Mouse (Mus musculus) forebrain, embryonic 10.5 days (tissue): ENCODE results near the gene Pias3. TPM values are rescaled to one million over a fixed set of nuclear protein-coding genes. Genes with fewer than 3 reads are reported as not detected.
"Not testable (repeated sequence)": the region's sequence is repeated elsewhere in the genome, so short reads cannot be mapped to it uniquely, and the experiment has no call there.

Source experiments
- DNase-seq: peaks from one replicate; pipeline ENCODE4 v3.0.0-alpha.2; 2017; ENCODE audit warnings: low spot score; ENCODE audit errors: extremely low spot score
- H3K27ac ChIP-seq: fragments of 300-500 bp; sonication (generic); 2 replicates; pipeline ENCODE4 v1.5.1; 2016; ENCODE audit warnings: mild to moderate bottlenecking
- H3K27me3 ChIP-seq: fragments of 300-500 bp; sonication (generic); 2 replicates; pipeline ENCODE4 v1.6.1; 2016; ENCODE audit warnings: mild to moderate bottlenecking; ENCODE audit not compliant: poor library complexity, severe bottlenecking
- H3K36me3 ChIP-seq: fragments of 300-500 bp; sonication (generic); replicated peaks from 2 replicates; pipeline ENCODE4 v1.6.1; 2016; ENCODE audit warnings: mild to moderate bottlenecking, moderate library complexity
- H3K4me1 ChIP-seq: fragments of 300-500 bp; sonication (generic); 2 replicates; pipeline ENCODE4 v1.6.1; 2016
- H3K4me3 ChIP-seq: fragments of 300-500 bp; sonication (generic); 2 replicates; pipeline ENCODE4 v1.5.1; 2016; ENCODE audit warnings: mild to moderate bottlenecking, moderate library complexity
- H3K9me3 ChIP-seq: fragments of 300-500 bp; sonication (generic); 2 replicates; pipeline ENCODE4 v1.6.1; 2016; ENCODE audit warnings: mild to moderate bottlenecking, moderate library complexity
- WGBS: fragments of 180-500 bp; shearing (Covaris S2); methylation state at CpG from one replicate; pipeline ENCODE4 v1.1.7; 2016; 5-methylcytosine and 5-hydroxymethylcytosine counted together
- polyA plus RNA-seq: library from polyadenylated mRNA; unstranded; fragments of >200 nt; fragmentation: Nextera tagmentation; extraction: Ambion mirVana; gene quantifications from 2 replicates; pipeline ENCODE4 v1.2.1, GENCODE M21; 2016

Gene Pias3
- polyA plus RNA-seq = 45.2 and 49.6 TPM in 2 replicates

DNA sequence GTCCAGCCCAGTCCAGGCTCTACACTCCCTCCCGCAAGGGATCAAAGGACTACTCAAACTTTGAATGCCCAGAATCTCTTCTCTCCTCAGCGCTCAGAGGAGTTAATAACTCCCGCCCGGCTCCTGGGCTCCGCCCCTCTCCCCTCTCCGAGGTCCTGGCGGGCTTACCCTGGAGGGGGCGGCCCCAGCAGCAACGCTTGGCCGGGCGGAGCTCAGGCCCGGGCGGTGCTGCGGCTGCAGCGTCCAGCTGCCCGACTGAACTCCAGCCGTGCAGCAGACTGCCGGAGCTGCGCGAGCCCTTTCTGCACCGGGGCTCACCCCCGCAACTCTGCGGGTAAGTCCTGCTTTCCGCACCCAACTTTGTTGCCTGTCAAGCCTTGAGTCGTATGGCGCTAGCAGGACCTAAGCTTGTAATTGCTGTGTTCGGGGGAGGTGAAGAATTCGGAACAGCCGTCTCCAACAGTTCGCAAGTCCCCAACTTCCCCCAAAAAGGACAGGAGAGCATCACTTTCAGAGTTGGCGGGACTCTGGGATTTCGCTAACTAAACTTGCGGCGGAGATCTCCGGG lies at the start of gene Pias3:
TSS of gene Pias3 (plus strand) at position 187 of the 568 bp plus-strand sequence.
- peak within 1 kb of the TSS; percentile 86 for H3K4me3 ChIP-seq
- peak within 1 kb of the TSS; percentile 98 for H3K27ac ChIP-seq
- H3K4me1 ChIP-seq = peaks cover 54% of the 10 kb centered on the region
- no peaks in the 10 kb centered on the region for H3K9me3 ChIP-seq
- peaks cover 20% of the 10 kb centered on the region for H3K36me3 ChIP-seq
- H3K27me3 ChIP-seq = no peaks in the 10 kb centered on the region
- peak; percentile 84 for DNase-seq
- under 1% methylated on average over 35 of the region's 35 CpGs for WGBS

DNA sequence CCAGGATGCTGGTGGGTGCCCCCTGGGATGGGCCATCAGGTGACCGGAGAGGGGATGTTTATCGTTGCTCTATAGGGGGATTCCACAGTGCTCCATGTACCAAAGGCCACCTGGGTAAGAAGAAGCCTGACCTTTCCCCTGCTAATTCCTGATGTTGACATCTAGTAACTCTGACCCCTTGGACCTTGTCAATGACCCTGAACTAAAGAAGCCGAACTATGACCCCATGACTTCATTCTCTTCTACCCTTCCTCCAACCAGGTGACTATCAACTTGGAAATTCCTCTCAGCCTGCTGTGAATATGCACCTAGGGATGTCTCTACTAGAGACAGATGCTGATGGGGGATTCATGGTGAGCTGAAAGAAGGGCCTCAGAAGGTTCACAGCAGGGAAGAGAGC lies 48.8 kb upstream of the Pias3 start:
- DNase-seq = no peak
- WGBS = 82% methylated on average over 3 of the region's 3 CpGs
- H3K27me3 ChIP-seq = no peaks in the 10 kb centered on the region

DNA sequence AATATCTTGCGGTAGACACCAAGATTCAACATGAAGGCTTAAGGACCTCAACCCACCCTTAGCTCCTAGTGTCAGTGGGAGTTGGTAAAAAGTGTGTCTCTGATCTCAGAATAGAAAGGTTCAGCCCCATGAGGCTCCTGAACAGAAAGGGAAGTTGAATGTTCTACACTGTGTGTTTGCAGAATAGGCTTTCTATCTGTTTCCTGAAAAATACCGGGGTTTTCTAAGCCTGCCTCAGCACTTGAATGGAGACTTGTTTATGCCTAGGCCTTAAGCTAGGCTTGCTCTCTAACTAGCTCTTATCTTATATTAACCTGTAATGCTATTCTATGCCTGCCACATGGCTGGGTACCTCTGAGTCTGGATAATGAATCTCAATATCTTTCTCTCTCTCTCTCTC lies 35.3 kb upstream of the Pias3 start:
- WGBS = 89% methylated on average over 2 of the region's 2 CpGs
- H3K4me3 ChIP-seq = no peak overlapping the region
- H3K27me3 ChIP-seq = peaks cover 6% of the 10 kb centered on the region; the same call in 1 of the 2 replicates
- no peak for DNase-seq
- peaks cover 16% of the 10 kb centered on the region for H3K4me1 ChIP-seq
- H3K36me3 ChIP-seq = peaks cover 6% of the 10 kb centered on the region; the same call in 1 of the 2 replicates
- no peaks in the 10 kb centered on the region for H3K9me3 ChIP-seq
- H3K27ac ChIP-seq = no peak overlapping the region

More for the DNA sequence above, 48.8 kb upstream of the Pias3 start:
- no peaks in the 10 kb centered on the region for H3K4me1 ChIP-seq
- H3K9me3 ChIP-seq = no peaks in the 10 kb centered on the region
- no peak overlapping the region for H3K27ac ChIP-seq
- no peak overlapping the region for H3K4me3 ChIP-seq
- peaks cover 34% of the 10 kb centered on the region for H3K36me3 ChIP-seq

DNA sequence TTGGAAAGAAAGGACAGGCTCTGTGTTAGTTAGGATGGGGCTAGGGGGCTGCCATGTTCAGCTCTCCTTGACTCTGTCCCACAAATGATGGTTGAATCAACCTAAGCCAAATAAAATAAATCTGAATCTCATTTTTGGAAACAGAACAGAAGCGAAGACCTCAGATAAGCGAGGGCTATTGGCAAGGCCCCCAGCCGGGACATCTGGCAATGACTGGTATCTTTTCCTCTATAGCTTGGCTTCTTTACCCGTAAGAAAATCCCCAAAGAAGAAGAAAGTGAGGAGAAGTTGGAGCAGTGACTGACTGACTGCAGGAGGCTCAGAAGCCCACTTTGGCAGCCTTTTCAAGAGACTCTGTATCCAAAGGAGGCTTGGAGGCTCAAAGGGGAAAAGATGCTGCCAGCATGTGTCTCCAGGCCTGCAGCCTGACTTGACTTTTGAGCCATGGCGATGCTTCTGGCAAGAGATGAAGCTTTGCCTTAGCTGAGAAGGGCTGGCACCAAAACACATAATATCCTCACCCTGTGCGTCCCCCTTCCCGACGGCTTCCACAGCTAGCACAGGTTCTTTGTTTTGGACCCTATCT lies 33.4 kb upstream of the Pias3 start:
- Histone ChIP-seq H3K27ac (peak overlapping the region; percentile 74), H3K27me3 (peaks cover 6% of the 10 kb centered on the region; the same call in 1 of the 2 replicates), H3K36me3 (no peaks in the 10 kb centered on the region), H3K4me1 (peaks cover 16% of the 10 kb centered on the region), H3K4me3 (peak overlapping the region; percentile 41), H3K9me3 (no peaks in the 10 kb centered on the region)
- no peak for DNase-seq
- 49% methylated on average over 8 of the region's 8 CpGs for WGBS

- peak overlapping the region; percentile 41 for H3K4me3 ChIP-seq
- peak overlapping the region; percentile 74 for H3K27ac ChIP-seq
- peaks cover 16% of the 10 kb centered on the region for H3K4me1 ChIP-seq
- no peaks in the 10 kb centered on the region for H3K36me3 ChIP-seq
- peak; percentile 81 for DNase-seq
- peaks cover 6% of the 10 kb centered on the region; the same call in 1 of the 2 replicates for H3K27me3 ChIP-seq
- WGBS = 5% methylated on average over 17 of the region's 18 CpGs
- no peaks in the 10 kb centered on the region for H3K9me3 ChIP-seq
Observed at GRCm38 (mm10) chr3:96663432-96664239, 32.5 kb upstream of the Pias3 start.

DNA sequence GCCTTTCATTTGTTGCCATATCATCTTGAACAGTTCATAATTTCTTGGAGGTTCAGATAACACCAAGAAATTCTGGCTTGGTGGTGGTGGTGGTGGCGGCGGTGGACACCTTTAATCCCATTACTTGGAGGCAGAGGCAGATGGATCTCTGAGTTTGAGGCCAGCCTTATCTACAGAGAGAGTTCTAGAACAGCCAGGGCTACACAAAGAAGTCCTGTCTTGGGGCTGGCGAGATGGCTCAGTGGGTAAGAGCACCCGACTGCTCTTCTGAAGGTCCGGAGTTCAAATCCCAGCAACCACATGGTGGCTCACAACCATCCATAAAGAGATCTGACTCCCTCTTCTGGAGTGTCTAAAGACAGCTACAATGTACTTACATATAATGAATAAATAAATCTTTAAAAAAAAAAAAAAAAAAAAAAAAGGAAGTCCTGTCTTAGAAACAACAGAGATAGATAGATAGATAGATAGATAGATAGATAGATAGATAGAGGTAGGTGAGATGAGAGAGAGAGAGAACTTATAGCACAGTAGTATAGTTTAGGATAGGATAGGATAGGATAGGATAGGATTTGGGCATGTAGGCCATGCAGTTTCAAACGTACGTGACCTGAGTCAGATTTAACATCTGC lies 30.3 kb upstream of the Pias3 start:
- peaks cover 14% of the 10 kb centered on the region for H3K27me3 ChIP-seq
- DNase-seq, H3K36me3 ChIP-seq, H3K9me3 ChIP-seq, H3K4me3 ChIP-seq, H3K27ac ChIP-seq: not testable (repeated sequence)
- H3K4me1 ChIP-seq = peaks cover 30% of the 10 kb centered on the region
- WGBS = 91% methylated on average over 7 of the region's 7 CpGs

DNA sequence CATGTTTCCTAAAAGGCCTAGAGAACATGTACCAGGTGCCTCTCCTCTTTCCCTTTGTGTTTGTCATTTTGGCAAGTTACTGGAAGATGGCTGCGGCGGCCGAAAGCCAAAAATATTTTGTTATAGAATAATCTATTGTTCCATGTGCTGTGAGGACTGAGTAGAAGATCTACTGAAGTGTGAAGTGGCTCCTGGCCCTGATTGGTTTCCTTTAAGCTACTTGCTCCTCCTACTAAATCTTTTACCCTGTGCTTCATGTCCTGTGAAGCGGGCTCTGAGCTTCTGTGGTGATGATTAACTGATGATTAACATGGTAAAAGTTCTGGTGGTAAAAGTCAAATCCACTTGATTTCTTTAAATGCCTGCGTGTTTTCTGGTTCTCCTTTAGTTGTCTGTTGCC lies 29.3 kb upstream of the Pias3 start:
- Histone ChIP-seq H3K36me3 (no peaks in the 10 kb centered on the region), H3K4me1 (peaks cover 30% of the 10 kb centered on the region), H3K27me3 (peaks cover 25% of the 10 kb centered on the region), H3K4me3 (no peak overlapping the region), H3K9me3 (no peaks in the 10 kb centered on the region), H3K27ac (no peak overlapping the region)
- 97% methylated on average over 5 of the region's 5 CpGs for WGBS
- DNase-seq = no peak

DNA sequence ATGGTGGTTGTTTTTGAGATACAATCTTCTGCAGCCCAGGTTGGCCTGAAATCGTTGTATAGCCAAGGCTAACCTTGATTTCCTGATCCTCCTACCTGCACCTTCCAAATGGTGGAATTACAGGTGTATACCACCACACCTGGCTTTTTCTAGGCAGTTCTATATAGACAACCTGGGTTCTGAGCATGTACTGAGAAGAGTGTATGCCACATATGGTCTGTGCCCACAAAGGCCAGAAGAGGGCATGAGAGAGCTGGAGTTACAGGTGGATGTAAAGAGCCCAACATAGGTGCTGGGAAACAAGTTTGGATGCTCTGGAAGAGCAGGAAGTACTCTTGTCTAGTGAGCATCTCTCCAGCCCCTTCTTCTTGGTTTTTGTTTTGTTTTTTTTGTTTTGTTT lies 28.9 kb upstream of the Pias3 start:
- 46% methylated on average over 1 of the region's 1 CpGs for WGBS
- Histone ChIP-seq H3K27me3 (peaks cover 28% of the 10 kb centered on the region), H3K4me1 (peaks cover 30% of the 10 kb centered on the region), H3K27ac (no peak overlapping the region), H3K36me3 (no peaks in the 10 kb centered on the region), H3K4me3 (no peak overlapping the region), H3K9me3 (no peaks in the 10 kb centered on the region)
- DNase-seq = no peak

GRCm38 (mm10) chr3:96668424-96669067 lies 27.6 kb upstream of the Pias3 start:
- Histone ChIP-seq H3K27ac (no peak overlapping the region), H3K36me3 (no peaks in the 10 kb centered on the region), H3K9me3 (no peaks in the 10 kb centered on the region), H3K27me3 (peaks cover 28% of the 10 kb centered on the region), H3K4me3 (no peak overlapping the region), H3K4me1 (peaks cover 21% of the 10 kb centered on the region)
- 92% methylated on average over 5 of the region's 5 CpGs for WGBS
- DNase-seq = no peak

- peaks cover 21% of the 10 kb centered on the region for H3K27me3 ChIP-seq
- no peaks in the 10 kb centered on the region for H3K9me3 ChIP-seq
- peak; percentile 82 for DNase-seq
- 5% methylated on average over 35 of the region's 35 CpGs for WGBS
- 0 out of 2 replicates have a peak within 1 kb of the TSS, but pooled peaks have one; percentile 35 for H3K27ac ChIP-seq
- H3K36me3 ChIP-seq = no peaks in the 10 kb centered on the region
- peaks cover 18% of the 10 kb centered on the region for H3K4me1 ChIP-seq
- H3K4me3 ChIP-seq = peak within 1 kb of the TSS; percentile 53
Observed at GRCm38 (mm10) chr3:96669727-96670468, 26.3 kb upstream of the Pias3 start, which contains the start of gene Ankrd35. Ankrd35 (plus strand) TSS chr3:96670131.

DNA sequence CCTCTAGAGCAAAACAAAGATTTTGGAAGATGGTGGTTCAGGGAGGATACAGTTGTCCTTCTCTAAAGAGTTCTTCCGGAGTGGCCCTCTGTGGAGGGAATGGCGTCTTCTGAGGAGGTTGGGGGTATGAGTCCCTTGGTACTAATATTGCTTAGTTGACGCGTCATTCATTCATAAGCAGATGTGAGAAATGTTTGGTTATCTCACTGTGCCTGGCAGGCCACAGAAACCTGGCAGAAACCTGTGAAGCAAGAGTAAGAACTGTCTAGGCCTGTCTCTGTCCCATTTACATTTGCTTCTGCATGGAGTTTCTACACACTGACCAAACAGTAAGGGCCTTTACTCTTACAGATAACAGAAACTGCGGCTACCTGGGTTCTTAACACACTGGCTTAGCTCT lies 24.7 kb upstream of the Pias3 start:
- 92% methylated on average over 5 of the region's 5 CpGs for WGBS
- no peak overlapping the region for H3K27ac ChIP-seq
- H3K4me3 ChIP-seq = no peak overlapping the region
- peaks cover 21% of the 10 kb centered on the region for H3K27me3 ChIP-seq
- no peaks in the 10 kb centered on the region for H3K36me3 ChIP-seq
- H3K9me3 ChIP-seq = no peaks in the 10 kb centered on the region
- DNase-seq = no peak
- H3K4me1 ChIP-seq = peaks cover 26% of the 10 kb centered on the region

GRCm38 (mm10) chr3:96673514-96673913 lies 22.7 kb upstream of the Pias3 start:
- DNase-seq = no peak
- H3K9me3 ChIP-seq = no peaks in the 10 kb centered on the region
- WGBS = 77% methylated on average over 4 of the region's 4 CpGs
- no peak overlapping the region for H3K27ac ChIP-seq
- peaks cover 26% of the 10 kb centered on the region for H3K4me1 ChIP-seq
- H3K4me3 ChIP-seq = no peak overlapping the region
- no peaks in the 10 kb centered on the region for H3K36me3 ChIP-seq
- peaks cover 28% of the 10 kb centered on the region for H3K27me3 ChIP-seq
